Mouse (Mus musculus) testis, postnatal 10 days (tissue): ENCODE results near the gene Olfr815.
"Not testable (repeated sequence)": the region's sequence is repeated elsewhere in the genome, so short reads cannot be mapped to it uniquely, and the experiment has no call there.

Source experiments
- DNase-seq: peaks from one replicate; pipeline ENCODE4 v3.0.0; 2021; ENCODE audit warnings: low spot score

Gene Olfr815

GRCm38 (mm10) chr10:129905767-129906166 lies at the start of gene Olfr815:
Olfr815 (minus strand) TSS chr10:129905867.
- not testable (repeated sequence) for DNase-seq

GRCm38 (mm10) chr10:129949000-129949399 lies 43.3 kb upstream of the Olfr815 start, which contains the start of gene Olfr818:
Olfr818 (minus strand) TSS chr10:129949100.
- no peak for DNase-seq

- DNase-seq = no peak
Observed at GRCm38 (mm10) chr10:129915497-129915896, 9.8 kb upstream of the Olfr815 start, which contains the start of gene Olfr816. Olfr816 (minus strand) TSS chr10:129915597.

- no peak for DNase-seq
Observed at GRCm38 (mm10) chr10:129885934-129886333, 19.7 kb downstream of the Olfr815 start.

GRCm38 (mm10) chr10:129885496-129885895 lies 20.2 kb downstream of the Olfr815 start:
- DNase-seq = not testable (repeated sequence)

GRCm38 (mm10) chr10:129879751-129880150 lies 25.9 kb downstream of the Olfr815 start, which contains the start of gene Olfr814:
Olfr814 (minus strand) TSS chr10:129879851.
- DNase-seq = not testable (repeated sequence)

- no peak for DNase-seq
Observed at GRCm38 (mm10) chr10:129855067-129855466, 50.6 kb downstream of the Olfr815 start, which contains the start of gene Olfr813. Olfr813 (plus strand) TSS chr10:129855367.
